Mouse (Mus musculus) G1E (cell line): ENCODE data around the gene Rnf114.

ENCODE experiments used
- CTCF ChIP-seq: IDR thresholded peaks from 2 replicates; pipeline ENCODE4 v1.5.1; 2012; ENCODE audit warnings: low read depth, low read length, inconsistent platforms, mixed read lengths
- GATA1 ChIP-seq: IDR thresholded peaks from 2 replicates; pipeline ENCODE4 v1.6.1; 2012; ENCODE audit warnings: borderline replicate concordance, low read length, inconsistent platforms, mixed read lengths

- TF ChIP-seq GATA1 = no peak
- no peak for TF ChIP-seq CTCF
These were observed 49.9 kb downstream of the Rnf114 start for GRCm38 (mm10) chr2:167542361-167542760.
